Mouse (Mus musculus) bone marrow, adult 2 months (tissue): ENCODE measurements at regions not wholly inside any gene's neighbourhood (a gene's known extent, or its start where the extent isn't known, plus 50 kb on each side); places are given as distances from the start of the nearest gene placed in this dataset.

Source experiments
- CTCF ChIP-seq: fragments of 200-500 bp; IDR thresholded peaks from 2 replicates; pipeline ENCODE4 v1.5.1; 2011; ENCODE audit warnings: low read length, control low read depth; ENCODE audit not compliant: control insufficient read depth, insufficient read depth
- POLR2A ChIP-seq: fragments of 200-500 bp; IDR thresholded peaks from 2 replicates; pipeline ENCODE4 v1.6.1; 2011; ENCODE audit warnings: low read depth, mild to moderate bottlenecking, control low read depth, low read length, borderline replicate concordance; ENCODE audit not compliant: control insufficient read depth

DNA sequence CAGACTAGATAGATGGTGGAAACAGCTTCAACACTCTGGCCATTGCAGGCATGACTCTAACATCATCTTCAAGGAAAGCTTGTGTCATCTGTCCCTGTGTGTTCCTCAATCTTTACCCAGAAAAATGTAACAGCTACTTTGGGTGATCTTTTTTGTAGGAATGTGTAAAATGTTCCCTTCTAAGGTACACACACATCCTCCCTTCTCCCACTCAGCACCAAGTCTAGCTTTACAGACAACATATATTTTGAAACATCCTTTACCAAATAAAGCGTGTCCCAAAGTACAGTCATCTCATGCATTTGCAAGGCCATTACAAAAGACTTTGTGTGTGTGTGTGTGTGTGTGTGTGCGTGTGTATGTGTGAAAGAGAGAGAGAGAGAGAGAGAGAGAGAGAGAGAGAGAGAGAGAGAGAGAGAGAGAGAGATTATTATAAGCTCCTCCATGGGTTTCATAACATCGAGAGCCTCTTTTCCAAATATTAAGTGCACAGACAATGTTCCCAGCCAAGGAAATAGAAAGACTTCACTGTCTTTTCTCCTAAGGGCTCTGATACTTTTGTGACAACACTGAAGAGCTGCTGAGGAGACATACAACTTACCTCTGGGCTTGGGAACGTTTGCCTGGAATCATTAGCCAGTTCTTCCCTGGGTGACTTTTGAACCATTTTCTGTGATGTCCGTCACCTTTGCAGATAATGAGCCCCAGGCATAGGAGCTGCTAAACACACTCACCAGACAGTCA is 164.0 kb downstream of the Fzd1 start:
- TF ChIP-seq CTCF (no peak), POLR2A (no peak)
